Mouse (Mus musculus) layer of hippocampus, adult 8-10 months (tissue): ENCODE results near the gene Apol8. TPM values are rescaled to one million over a fixed set of nuclear protein-coding genes. Genes with fewer than 3 reads are reported as not detected.
"Not testable (repeated sequence)": the region's sequence is repeated elsewhere in the genome, so short reads cannot be mapped to it uniquely, and the experiment has no call there.

Experiments
- DNase-seq, 2 experiments: peaks; one replicate each; pipeline ENCODE4 v3.0.0; 2022; ENCODE audit warnings: low spot score in 2 of 2
- total RNA-seq, 4 experiments: library from RNA; stranded (reverse); gene quantifications; 2 replicates each; pipeline ENCODE4 v1.2.4; 2022

The Apol8 gene
- total RNA-seq, 4 experiments from 2014 or later = 6.3 to 14.1 (median 9.1) TPM

GRCm38 (mm10) chr15:77755132-77755531 lies 1.7 kb downstream of the Apol8 start:
- DNase-seq = no peak

- DNase-seq = no peak
Observed at GRCm38 (mm10) chr15:77752443-77752842, 4.4 kb downstream of the Apol8 start.

GRCm38 (mm10) chr15:77750461-77750860 lies 6.3 kb downstream of the Apol8 start:
- DNase-seq = no peak

DNA sequence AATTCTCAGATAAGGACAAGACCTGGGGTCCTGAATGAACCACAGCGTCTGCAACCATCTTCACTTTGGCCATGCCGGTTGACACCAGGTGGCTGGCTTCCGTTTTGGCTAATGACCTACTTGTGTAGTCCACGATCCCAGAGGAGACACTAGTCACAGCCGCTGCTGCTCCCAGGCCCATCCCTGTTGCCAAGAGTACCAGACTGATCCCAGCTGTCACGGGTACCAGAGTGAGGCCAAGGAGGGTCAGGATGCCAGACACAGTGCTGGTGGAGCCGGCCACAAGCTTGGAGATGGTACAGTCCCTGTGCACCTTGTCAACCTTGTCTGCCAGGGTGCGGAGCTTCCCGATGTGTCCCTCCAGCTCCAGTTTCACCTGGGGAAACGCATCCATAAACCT lies 7.1 kb downstream of the Apol8 start:
- no peak for DNase-seq

GRCm38 (mm10) chr15:77748414-77748813 lies 8.4 kb downstream of the Apol8 start:
- DNase-seq = no peak

DNA sequence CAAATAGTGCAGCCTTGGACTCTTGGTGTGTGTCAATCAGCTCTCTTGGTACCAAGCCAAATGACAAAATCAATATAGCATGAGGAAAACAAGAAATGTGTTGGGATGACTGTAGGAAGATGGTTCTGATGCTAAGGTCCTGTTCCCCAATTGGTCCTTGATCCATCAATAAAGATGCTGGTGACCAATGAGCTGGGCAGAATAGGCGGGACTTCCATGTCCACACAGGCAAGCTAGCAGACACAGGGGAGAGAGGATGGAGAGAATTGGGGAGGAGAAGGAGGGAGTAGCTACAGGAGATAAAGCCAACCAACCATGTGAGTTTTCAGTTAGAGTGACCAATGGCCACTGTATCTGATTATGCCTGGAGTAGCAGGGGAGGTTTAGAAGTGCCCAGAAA lies 10.5 kb downstream of the Apol8 start:
- no peak for DNase-seq

DNA sequence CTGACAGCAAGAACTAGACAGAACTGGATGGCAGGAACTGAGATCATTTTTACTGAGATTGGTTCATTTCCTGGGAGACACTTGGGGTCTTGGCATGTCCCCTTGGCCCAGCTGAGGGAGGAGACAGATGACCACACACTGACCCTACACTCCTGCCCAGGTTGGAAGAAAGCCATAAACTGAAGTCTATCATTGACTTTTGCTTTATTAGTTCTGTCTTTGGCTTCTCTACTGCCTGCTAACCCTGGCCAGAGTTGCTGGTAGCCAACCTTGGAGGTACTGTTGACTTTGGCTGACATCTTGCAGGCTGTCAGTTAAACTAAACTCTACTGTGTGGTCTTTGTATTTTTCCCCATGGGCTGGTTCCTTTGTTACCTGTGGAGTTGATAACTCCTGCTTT lies 11.7 kb downstream of the Apol8 start:
- no peak for DNase-seq

DNA sequence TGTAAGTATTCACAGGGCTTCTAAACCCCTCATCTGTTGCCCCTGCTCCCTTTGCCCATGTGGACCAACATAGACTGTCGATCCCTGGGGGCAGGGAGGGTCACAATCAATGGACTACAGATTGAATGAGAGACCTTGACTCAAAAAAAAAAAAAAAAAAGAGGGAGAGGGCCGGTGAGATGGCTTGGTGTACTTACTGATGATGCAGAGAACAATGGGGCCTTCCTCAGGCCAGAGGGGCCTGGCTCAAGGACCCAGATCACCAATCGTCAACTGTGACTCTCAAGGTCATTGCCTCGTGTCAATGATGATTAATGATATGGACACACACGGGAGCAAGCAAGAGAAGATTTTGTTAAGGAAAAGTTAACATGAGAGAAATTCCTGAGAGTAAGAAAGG lies 12.2 kb downstream of the Apol8 start:
- DNase-seq = no peak

DNA sequence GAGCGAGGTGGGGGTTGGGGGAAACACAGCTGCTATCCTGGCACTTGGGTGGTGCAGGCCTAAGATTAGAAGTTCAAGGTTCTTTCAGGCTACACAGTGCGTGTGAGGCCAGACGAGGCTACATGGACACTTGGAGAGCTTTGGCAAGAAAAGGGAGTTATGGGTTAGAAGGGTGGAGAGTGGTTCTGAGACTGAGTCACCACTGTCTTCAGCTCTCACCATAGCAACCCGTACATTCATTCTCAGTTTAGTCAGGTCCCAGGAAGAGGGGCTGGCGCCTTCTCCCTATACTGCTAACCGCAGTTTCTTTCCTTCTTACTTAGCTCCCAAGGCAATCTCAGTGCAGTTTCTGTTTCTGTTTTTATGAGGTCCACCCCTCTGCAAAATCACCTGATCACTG lies 15.2 kb downstream of the Apol8 start:
- DNase-seq = not testable (repeated sequence)

DNA sequence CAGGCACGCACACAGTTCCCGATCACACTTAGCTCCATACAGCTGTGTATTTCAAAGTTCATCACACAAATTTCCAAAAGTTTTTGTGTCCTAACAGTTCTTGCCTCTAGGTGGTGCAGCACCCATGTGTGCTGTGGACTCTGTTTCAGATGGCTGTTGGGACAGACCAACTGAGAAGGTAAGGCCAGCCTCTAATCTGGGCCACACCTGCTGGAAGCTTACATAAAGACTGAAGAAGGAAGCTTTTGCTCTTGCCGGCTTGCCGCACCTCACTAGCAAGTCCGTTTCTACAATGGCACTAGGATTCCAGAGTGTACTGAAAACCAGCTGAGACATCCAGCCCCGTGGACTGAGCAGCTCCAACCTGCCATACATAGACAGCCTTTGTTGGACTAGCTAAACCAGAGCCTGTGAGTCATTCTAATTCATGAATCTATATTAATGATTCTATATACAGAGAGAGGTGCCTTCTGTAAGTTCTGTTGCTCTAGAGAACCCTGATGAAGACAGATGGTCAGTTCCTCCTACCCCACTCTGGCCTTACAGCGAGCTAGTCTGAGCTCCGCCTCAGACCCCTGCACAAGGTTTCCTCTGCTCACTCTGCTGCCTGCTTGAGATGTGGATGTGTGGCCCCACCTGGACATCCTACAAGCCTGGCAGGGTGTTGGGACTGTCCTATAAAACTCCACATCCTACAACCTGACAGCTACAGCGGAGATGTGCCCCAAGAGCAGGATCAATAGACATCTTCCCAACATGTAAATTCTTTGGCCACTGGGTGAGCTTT lies 16.1 kb downstream of the Apol8 start:
- no peak for DNase-seq

DNA sequence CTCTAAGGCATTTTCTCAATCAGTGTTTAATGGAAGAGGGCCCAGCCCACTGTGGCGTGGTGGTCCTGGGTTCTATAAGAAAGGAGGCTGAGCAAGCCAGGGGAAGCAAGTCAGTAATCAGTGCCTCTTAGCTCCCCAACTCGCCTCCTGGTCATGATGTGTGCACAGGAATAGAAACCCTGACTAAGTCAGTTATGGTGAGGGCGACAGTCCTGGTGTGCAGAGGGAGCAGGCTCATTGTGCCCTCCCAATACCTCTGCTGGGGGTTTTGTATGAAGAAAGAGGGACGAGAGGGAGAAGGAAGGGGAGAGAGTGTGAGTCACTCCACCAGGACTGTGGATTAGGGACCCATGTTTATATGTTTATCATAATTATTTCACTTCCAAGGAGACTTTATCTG lies 22.9 kb downstream of the Apol8 start:
- DNase-seq = not testable (repeated sequence)

GRCm38 (mm10) chr15:77733380-77733779 lies 23.4 kb downstream of the Apol8 start:
- DNase-seq = not testable (repeated sequence)

DNA sequence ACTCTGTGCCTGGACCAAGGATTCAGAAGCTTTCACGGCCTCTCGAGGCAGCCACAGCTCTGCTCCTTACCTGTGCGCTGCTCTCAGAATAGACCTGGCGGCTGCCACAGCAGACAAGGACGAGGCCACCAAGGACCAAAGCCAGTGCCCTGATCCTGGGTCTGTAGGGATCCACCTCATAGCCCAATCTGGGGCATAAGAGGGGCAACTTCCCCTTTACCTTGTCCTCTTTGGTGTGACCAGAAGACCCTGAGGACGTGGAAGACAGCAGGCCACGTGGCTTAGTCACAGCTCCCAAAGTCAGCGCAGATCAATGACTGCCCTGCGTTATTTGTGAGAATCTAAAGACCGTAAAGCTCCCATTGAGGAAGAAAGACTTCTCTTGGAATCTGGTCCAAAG lies 24.0 kb downstream of the Apol8 start:
- DNase-seq = not testable (repeated sequence)

DNA sequence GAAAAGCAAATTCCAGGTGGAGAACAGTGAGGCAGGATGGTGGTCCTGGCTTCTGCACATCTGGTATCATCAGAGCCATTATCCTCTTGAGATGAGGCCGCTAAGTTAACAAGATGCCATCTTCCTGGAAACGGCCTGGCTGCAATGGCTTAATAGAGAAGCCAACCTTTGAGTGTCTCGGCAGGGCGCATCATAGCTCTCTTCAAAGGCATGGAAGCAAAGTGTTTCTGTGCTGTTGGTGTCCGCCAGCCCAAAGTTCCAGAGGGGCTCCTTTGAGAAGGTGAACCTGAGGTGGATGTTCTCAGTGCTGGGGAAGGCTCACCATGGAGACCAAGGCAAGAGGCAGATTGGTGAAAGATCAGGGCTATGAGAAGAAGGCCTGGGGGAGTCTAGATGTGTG lies 25.2 kb downstream of the Apol8 start:
- DNase-seq = no peak

- not testable (repeated sequence) for DNase-seq
Observed at GRCm38 (mm10) chr15:77728739-77729138, 28.1 kb downstream of the Apol8 start, which contains the start of gene Apol9b. Gene Apol9b (plus strand): TSS chr15:77729039.

- DNase-seq = not testable (repeated sequence)
Observed at GRCm38 (mm10) chr15:77727745-77728144, 29.1 kb downstream of the Apol8 start.

GRCm38 (mm10) chr15:77727139-77727538 lies 29.7 kb downstream of the Apol8 start:
- DNase-seq = not testable (repeated sequence)

GRCm38 (mm10) chr15:77725393-77726020 lies 31.3 kb downstream of the Apol8 start:
- DNase-seq = not testable (repeated sequence)

- DNase-seq = not testable (repeated sequence)
Observed at GRCm38 (mm10) chr15:77724208-77724911, 32.4 kb downstream of the Apol8 start.

DNA sequence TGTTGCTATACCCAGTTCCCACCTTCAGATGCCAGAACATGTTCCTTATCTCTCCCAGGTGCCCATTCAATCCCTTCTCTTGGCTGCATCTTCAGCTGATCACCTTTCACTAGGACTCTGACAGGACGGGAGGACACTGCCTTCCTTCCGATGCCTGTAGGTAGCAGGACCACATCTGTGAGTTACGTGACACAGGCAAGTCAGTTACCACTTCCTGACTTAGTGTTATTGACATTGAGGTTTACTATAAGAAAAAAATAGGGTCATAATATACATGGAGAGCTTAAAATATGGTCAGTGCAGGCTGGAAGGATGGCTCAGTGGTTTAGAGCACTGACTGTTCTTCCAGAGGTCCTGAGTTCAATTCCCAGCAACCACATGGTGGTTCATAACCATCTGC lies 35.3 kb downstream of the Apol8 start:
- not testable (repeated sequence) for DNase-seq

DNA sequence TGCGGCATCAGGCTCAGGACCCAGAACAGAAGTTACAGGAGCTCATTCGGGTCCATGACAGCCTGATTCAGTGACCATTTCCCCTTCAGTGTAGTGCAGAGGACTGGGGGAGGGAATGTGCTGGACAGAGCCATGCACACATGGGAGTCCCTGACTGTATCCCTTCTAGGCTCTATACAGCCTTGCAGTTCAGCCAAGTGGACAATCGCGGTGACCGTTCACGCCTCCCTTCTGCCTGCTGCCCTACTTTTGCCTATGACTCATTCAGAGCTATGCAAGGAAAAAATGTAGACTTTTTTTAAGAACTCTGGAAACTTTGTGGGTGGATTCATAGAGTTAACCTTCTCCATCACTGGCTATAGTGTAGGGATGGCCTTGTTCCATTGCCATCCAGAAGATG lies 38.6 kb downstream of the Apol8 start:
- not testable (repeated sequence) for DNase-seq

- DNase-seq = not testable (repeated sequence)
Observed at GRCm38 (mm10) chr15:77708936-77709335, 47.9 kb downstream of the Apol8 start.
